Mouse (Mus musculus) cerebellum, postnatal 14 days (tissue): ENCODE measurements around the gene 2810459M11Rik.
"Not testable (repeated sequence)": the region's sequence is repeated elsewhere in the genome, so short reads cannot be mapped to it uniquely, and the experiment has no call there.

Experiments used
- DNase-seq, 2 experiments: peaks; one replicate each; pipeline ENCODE4 v3.0.0; 2021; ENCODE audit warnings: mixed read lengths in 2 of 2

Gene 2810459M11Rik

DNA sequence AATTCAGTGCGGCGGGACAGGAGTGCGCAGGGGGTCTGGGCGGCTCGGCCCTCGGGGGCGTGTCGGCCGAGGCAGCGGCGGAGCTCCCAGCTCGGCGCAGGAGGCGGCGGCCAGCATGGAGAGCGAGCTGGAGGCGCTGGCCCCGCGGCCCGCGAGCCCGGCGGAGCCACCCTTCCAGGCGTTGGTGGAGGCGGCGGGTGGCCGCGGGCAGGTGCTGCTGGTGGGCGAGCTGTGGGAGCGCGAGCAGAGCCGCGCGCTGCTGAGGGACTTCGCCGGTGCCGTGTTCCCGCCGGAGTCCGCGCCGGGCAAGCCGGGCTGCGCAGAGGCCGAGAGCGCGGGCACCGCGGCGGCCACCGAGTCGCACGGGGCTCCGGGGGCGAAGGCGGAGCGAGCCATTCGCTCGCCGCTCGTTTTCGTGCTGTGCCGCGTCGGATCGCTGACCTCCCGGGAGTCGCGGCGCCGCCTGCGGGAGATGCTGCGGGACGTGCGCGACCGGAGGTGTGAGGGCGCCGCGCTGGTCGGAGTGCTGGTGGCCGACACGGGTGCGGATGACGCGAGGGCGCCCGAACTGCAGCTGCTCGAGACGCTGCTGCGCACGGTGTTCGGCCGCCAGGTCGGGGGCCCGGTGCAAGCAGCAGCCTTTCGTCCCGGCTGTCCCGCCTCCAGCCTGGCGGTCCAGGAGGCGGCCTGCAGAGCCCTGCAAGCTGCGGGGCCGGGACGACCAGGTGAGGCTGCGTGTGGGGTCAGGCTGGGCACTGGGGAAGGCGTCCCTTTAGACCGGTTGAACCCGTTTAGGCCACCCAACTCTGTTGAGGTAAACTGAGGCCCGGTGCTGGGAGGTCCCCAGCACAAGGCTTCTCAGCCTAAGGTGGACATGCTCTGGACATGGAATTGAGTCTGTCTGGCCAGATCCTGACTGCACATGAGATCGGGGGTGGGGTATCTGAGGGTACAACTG lies at the start of gene 2810459M11Rik:
TSS of gene 2810459M11Rik (plus strand) at position 16 of the 958 bp plus-strand sequence.
- DNase-seq = peak; percentile 33 to 48

DNA sequence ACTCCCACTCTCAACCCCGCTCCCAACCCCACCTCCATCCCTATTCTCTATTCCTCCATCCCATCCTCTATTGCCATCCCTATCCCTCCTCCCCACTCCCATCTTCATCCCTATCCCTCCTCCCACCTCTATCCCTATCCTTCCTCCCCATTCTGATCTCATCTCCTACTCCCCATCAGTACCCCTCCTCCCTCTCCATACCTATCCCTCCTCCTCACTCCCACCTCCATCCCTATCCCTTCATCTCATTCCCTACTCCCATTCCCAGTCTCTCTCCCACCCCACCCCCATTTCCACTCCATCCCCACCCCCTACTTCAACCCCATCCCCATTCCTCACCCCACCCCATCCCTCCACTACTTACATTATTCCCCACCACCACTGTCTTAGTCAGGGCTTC lies 48.4 kb upstream of the 2810459M11Rik start:
- DNase-seq = no peak

DNA sequence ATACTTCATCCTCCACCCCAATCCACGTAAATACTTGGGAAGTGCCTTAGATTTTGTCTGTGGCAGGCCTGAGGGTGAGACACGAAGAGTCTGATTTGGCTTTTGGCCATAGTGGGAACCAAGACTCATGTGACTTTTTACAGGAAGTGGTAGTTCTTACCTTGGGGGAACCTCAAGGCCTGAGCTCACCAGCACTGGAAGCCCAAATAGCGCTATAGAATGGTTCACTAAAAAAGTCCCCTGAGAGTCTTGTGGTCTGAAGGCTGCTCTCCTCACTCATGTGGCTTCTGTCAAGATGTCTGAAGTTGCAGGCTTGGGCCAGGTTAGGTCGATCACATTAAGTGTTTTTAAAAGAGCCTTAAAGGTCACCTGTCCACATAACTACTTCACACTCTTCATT lies 47.7 kb upstream of the 2810459M11Rik start:
- DNase-seq = no peak

DNA sequence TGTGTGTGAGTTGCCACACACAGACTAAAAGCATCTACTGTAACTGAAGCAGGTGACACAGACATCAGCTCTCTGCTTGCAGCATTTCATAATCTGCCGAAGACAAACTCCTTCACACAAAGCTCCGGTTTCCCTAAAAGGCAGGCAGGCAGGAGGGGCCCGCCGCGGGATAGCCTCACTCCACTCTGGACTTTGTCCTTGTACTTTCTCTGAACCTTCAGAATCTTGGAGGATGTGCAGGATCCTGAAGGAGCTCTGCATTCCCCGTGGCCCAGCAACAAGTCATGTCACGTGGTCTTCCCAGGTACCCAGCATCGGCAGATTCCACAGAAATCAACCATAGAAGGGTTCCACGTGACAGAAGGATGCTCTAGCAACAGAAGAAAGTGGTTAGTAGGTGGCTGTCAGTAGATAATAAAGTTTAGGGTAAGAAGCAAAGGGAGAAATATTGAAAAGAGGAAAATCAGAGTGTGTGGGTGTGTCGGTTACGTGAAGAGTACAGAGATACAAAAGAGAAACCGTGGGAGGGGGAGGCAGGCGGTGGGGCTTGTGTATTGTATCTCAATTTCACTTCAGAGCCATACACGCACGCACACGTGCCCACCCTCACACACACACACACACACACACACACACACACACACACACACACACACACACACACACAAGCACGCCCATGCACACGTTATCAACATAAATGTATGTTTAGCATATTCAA lies 45.7 kb upstream of the 2810459M11Rik start:
- no peak for DNase-seq

DNA sequence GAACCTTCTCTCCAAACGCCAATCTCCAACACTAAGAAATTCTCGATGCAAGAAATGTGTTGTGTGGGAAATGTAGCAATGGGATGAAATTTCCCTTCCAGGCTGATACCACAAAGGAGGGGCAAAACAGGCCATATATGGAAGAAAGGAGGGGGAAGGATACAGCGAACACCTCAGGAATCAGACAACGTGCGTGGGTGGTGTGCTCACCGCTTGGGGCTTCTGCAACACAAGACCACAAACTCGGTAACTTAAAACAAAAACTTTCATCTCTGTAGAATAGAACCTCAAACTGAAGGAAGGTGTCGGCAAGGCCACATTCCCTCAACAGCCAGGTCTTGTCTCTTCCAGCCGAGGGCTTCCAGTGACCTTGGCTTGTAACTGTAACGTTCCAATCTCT lies 40.1 kb upstream of the 2810459M11Rik start:
- DNase-seq = no peak

DNA sequence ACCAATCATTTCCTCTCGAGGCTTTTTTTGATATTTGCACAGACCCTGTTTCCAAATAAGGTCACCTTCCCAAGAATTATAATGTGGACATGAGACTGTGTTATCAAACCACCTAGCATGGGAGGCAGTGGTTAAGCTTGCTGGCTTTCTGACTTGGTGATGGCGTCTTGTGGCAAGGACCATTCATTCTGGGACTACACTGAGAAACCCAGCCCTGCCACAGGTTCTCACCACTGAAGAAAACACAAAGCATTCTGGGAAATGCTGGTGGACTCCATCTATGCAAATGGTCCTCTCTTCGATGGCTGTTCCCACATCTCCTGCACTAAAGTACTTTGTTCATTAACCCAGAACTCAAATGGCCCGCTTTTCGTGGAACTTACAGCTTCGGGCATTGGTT lies 39.6 kb upstream of the 2810459M11Rik start:
- DNase-seq = no peak

DNA sequence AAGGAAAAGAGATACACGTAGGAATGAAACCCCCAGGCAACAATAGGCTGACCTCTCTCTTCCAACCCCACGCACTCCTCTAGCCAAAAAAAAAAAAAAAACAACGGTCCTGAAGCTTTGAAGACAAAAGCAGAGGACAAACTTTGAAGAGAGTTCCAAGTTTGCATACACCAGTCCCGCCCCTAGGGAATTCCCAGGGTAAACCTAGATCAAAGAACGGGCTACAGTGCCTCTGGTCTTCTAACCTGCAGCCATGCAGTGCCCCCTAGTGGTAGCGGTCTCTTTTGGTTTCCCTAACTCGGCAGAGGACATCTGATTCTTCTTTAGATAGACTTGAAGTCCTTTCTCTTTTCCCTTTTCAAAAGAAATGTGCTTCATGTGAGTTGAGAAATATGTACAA lies 37.9 kb upstream of the 2810459M11Rik start:
- peak; percentile 94 to 98 for DNase-seq

DNA sequence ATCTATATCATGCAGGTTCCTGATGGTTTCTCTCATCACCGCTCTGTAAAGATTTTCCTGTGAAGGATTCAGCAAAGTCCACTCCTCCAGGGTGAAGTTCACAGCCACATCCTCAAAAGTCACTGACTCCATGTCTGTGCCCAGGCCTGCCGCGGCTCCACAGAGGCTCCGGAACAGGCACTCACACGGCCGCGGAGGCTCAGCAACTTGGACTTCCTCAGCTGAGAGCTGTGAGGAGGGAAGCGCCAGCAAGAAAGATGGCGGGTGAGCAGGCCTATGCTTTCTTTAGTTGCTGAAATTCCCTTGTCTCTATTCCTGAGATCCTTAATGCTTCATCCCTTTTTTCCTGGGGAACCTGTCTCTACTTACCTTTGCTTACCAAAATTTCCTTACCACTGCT lies 29.9 kb upstream of the 2810459M11Rik start:
- not testable (repeated sequence) for DNase-seq

DNA sequence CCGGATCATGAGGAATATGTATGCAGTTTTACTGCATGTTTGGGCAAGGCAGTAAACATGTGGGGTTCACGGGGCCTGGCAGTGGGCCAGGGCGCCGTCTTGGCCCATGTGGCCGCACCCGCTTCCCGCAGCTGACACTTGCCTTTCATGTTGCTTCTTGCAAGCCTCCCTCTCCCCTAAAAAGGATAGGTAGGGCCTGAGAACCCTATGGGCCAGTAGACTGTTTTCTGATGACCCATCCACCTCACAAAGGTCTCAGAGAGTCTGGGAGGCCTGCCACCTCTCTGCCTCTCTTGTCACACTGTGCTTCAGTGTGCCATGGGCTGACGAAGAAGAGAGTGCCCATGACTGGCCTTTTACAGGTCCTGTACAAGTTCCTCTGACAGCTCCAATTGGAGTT lies 29.1 kb upstream of the 2810459M11Rik start, which contains the start of gene Spata3:
TSS of gene Spata3 (plus strand) at position 301 of the 400 bp plus-strand sequence.
- DNase-seq = no peak

DNA sequence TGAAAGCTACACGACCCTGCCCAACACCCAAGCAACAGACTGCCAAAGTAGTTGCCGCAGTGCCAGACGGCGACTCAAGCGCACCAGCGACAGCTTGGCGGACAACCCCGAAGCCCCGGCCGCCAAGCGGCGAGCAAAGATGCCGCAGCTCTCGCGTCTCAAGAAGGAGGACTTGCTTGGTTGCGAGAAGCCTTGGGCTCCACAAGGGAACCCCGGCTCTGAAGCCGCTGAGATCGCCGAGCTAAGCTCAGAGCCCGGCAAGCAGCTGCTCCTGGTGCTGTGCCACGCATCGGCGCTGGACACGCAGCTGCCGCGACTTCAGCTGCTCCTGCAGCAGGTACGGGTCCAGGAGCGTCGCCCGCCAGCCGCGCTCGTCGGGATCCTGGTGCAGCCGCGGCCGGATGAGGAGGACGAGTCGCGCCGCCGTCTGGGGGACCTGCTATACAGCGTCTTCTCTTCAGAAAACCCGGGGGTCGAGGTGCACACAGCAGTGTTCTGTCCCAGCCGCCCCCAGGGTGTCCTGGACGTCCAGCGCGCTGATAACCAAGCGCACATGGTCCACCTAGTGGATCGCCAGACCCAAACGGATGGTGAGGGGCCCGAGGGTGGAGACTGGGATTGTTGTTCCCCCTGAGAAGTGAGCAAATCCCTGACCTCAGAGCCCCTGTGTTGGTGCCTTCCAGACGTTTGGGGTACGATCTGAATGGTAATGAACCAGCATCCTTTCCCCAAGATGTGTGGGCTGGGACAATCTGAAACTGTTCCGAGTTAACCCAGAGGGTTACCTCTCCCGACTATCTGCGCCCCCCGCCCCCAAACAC lies 27.2 kb upstream of the 2810459M11Rik start:
- DNase-seq = peak; percentile 86 to 88

DNA sequence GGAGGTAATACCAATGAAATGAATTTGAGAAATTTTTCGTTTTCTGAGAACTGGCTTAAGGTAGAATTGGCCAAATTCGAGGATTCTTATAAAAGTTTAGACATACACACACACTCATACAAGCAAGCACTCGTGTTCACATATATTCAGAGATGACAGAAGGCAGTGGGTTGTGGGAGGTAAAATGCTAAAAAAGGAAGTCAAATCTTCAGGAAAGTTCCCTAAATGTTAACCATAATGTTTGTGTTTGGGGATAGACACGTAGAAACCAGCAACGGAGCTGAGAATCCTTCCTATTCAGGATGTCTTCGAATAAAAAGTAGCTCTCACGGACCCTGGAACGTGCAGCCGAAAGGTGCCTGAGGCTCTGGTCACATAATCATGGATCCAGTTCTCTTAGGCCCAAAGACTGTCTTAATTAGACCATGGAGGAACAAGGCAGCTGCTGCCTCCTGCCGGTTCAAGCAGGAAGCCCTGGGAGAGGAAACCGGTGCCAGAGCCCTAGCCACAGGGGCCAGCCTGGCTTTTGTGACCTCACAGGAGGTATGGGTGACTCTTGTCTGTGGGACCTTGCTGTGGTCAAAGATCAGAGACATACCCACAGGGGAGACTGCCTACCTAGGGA lies 24.2 kb upstream of the 2810459M11Rik start:
- peak in 1 of 2 experiments; percentile 35 for DNase-seq

DNA sequence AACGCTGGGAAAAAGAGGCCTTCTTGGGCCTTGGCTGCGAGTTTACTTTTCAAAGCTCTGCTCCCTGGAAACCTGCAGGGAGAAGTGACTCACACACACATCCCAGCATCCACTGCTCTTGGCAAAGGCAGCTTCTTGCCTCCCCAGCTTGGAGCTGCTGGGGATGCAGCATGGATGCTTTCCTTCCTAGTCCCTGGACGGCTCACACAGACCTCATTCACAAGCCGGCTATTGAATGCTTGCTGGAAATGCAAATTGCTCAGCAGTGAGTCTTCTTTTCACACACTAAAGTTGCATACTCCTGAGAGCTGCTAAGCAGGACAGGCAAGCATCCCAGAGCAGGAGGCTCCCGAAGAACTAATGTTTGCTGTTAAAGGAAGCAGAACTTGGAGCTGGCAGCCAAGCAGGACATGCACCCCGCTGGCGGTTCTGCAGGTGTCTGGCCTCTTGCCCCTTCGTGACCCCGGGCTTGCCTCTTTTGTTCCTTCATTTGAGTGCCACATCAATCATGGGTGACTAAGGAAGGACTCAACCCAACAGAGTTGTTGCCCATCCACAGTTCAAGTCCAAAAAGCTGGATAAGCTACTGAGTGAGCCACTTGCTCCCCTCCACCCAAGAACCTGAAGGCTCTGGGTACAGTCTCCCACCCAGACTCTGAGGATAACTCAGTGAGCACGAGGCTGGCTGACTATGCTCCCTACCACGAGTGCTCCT lies 13.2 kb upstream of the 2810459M11Rik start:
- peak in 1 of 2 experiments; percentile 20 for DNase-seq

DNA sequence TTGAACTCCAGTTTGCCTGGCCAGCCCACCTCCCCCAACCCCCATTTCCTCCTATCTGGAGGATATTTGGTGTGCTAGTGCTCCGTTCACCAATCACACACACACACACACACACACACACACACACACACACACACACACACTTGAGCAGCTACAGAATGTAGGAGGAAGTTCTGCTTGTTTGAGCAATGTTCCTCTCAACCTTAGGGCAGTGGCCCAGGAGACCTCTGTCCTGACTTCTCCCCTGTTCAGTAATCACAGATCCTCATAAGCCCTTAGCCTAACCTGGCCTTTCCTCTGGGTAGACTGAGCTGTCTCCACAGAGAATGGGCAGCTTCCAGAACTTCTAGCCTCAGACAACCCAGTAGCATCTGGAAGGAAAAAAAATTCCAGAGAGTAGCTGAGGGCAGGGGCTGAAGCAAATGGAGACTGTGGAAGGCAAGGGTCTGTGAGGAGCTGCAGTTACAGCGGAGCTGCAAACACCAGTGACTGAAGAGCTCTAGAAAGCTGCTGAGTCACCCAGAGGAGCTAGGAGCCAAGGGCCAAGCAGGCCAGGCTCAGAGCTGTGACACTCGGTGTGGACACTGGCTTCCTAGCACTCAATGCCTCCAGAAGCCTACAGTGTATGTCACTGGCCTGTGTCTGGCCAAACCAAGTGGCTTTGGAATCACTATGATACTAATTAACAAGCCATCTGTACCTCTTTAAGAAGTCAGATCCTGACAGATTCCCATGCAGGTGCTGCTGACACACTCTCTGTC lies 7.3 kb upstream of the 2810459M11Rik start:
- DNase-seq = peak; percentile 53 to 60

DNA sequence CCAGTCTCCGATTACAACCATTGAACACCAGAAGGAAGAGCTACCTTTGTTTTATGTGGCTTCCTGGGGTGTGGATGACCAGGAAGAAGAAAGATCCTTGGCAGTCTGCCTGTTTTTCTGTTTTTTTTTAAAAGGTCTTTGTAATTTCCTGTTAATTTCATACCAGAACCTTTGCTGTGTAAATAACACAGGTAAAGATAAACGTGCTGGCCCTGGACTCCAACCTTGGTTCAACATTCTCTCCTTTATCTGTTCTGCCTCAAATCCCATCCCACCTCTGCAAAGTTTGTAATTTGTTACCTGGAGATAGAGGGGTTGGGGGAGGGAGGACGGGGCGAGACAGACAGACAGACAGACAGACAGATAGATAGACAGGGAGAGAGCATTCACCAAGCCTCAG lies 5.5 kb upstream of the 2810459M11Rik start:
- DNase-seq = no peak

DNA sequence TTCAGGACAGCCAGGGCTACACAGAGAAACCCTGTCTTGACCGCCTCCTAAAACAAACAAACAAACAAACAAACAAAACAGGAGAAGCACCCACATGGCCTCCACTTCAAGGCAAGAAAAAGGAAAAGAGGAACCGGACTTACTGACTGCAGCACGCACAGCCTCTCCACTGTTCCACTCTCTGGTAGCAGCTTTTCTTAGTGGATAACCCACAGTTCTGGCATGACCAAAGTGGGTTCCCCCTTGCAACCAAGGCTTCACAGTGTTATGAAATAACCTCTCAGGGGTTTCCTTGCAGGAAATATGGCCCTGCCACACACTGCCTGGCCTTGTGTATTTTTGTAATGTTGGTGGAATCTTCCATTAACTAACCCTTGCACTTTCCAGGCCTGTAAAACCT lies 4.8 kb upstream of the 2810459M11Rik start:
- no peak for DNase-seq

DNA sequence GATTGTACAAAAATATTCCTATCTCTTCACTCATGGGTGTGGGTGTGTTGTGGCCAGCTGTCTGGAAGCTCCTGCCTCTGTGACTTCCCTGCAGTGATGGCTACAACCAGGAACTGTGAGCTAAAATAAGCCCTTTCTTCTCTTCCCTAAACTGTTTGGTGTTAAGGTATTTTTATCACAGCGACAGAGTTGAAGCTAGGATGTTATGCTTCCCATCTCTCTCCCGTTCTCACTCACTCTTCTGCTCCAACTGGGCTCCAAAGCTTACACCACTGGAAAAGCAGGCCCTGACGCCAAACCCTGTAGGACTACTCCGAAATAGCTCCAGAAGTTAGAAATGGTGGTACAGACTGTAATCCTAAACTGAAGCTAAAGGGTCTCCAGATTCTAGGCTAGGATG lies 607 bp upstream of the 2810459M11Rik start:
- DNase-seq = no peak

DNA sequence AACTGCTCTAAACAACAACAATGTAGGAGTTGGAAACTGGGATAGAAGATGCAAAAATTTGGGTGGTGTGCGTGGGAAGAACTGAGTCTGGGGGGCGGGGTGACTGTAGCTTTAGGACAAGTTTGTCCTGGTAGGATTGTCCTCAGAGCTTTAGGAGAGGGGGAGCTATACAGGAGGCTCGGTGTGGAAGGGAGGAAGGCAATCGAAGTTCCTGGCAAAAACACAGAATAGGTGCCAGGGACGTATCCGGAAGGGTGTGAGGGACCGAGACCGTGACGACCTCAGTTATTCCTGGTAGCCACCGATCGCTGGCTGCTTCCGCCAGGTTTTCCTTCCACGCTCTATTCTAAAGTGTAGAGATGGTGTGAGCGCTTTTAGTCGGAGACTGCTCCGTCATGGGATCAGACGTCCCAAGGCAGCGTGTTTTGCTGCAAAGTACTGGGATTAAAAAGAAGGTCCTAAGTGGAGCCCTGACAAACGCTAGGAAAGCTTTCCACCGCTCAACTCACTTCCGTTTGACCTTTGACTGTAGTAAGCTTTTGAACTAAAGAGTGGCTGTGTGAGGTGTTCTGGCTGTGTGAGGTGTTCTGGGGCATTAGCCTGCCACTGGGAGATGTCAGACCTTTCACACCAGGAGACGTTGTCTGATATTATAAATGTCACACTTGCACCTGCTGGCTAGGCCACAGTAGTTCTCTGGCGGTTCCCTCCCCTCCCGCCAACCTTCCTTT lies 1.3 kb downstream of the 2810459M11Rik start:
- no peak for DNase-seq

DNA sequence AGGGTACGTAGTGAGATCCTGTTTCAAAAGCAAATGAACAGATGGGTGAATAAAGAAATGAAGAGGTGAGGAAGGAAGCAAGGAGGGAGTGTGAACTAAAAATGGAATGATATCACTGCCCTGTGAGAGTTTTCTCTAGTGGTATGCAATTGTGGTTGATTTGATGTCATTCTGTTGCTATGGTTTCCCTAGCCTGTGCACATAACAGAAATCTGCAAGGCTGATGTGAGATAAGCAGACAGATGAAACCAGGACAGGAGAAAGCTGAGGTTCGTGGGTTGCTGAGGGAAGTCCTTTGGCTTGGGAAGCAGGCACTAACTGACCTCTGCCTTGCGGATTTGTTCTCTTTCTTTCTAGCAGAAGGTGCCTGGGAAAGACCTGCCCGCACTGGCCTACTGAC lies 2.6 kb downstream of the 2810459M11Rik start:
- no peak for DNase-seq

DNA sequence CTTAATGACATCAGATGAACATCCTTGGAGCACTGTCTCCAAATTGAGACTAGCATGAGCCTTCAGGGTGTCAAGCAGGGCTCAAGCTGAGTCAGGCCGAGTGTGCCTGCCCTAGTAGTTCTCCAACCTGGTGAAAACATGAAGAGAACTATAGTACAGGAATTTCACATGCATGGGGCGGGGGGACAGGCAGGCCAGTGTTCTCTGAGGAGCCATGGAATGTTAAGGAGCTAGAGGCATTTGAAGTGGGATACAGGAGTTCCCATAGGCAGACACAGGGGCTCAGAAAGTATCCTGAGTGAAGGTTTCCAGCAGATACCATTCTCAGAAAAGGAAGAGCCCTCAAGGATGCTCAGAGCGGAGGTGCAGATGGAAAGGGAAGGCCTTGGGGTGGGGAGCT lies 3.1 kb downstream of the 2810459M11Rik start:
- DNase-seq = no peak
